Mouse (Mus musculus) kidney, postnatal 14 days (tissue): ENCODE data around the gene Nkg7.
A peak's percentile ranks its signal among the peaks of the same experiment; 100 is the strongest.

ENCODE experiments used
- DNase-seq: peaks from one replicate; pipeline ENCODE4 v3.0.0; 2022; ENCODE audit warnings: mixed read lengths

Gene Nkg7

GRCm38 (mm10) chr7:43448246-43448645 lies 11.4 kb downstream of the Nkg7 start:
- DNase-seq: peak; percentile 55

GRCm38 (mm10) chr7:43449811-43450210 lies 12.9 kb downstream of the Nkg7 start:
- DNase-seq: no peak

- no peak for DNase-seq
Observed at GRCm38 (mm10) chr7:43451726-43452125, 14.9 kb downstream of the Nkg7 start.

- no peak for DNase-seq
Observed at GRCm38 (mm10) chr7:43452609-43453008, 15.7 kb downstream of the Nkg7 start.

GRCm38 (mm10) chr7:43453599-43454355 lies 16.9 kb downstream of the Nkg7 start:
- peak; percentile 73 for DNase-seq

- DNase-seq: no peak
Observed at GRCm38 (mm10) chr7:43454371-43454770, 17.5 kb downstream of the Nkg7 start.

- no peak for DNase-seq
Observed at GRCm38 (mm10) chr7:43462851-43463250, 26.0 kb downstream of the Nkg7 start, which contains the start of gene Vsig10l. Gene Vsig10l, plus strand, starts transcription at chr7:43463151.

- no peak for DNase-seq
Observed at GRCm38 (mm10) chr7:43463976-43464375, 27.1 kb downstream of the Nkg7 start.

GRCm38 (mm10) chr7:43464864-43465343 lies 28.0 kb downstream of the Nkg7 start:
- peak; percentile 27 for DNase-seq

- DNase-seq: peak; percentile 95
Observed at GRCm38 (mm10) chr7:43465344-43466098, 28.6 kb downstream of the Nkg7 start.

GRCm38 (mm10) chr7:43466099-43466694 lies 29.3 kb downstream of the Nkg7 start:
- peak; percentile 88 for DNase-seq

GRCm38 (mm10) chr7:43470373-43470772 lies 33.5 kb downstream of the Nkg7 start:
- DNase-seq: peak; percentile 33

- DNase-seq: no peak
Observed at GRCm38 (mm10) chr7:43475706-43476105, 38.8 kb downstream of the Nkg7 start.

- DNase-seq: no peak
Observed at GRCm38 (mm10) chr7:43476376-43476775, 39.5 kb downstream of the Nkg7 start.

- DNase-seq: no peak
Observed at GRCm38 (mm10) chr7:43481191-43481590, 44.3 kb downstream of the Nkg7 start.

- peak; percentile 37 for DNase-seq
Observed at GRCm38 (mm10) chr7:43482090-43482716, 45.3 kb downstream of the Nkg7 start.

GRCm38 (mm10) chr7:43483236-43483635 lies 46.4 kb downstream of the Nkg7 start:
- DNase-seq: peak; percentile 24
